In the genomic region with DNA sequence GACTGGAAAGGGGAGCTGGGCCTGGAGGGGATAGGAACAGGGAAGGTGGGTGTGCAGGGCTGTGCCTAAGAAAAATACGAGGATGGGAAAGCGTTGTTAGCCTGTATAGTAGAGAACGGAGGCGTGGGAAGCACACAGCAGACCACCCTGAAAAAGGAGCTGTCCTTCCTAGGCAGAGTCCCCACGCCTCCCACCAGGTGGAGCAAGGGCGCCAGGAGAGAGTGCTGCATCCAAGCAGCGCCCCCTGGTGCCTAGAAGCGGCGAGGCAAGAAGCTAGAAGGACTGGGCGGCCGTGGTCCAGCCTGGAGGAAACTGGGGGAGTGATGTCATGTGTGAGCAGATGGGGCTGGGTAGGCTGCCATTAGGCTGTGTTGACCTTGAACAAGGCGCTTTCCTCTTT, we compare ENCODE assay signal across 8 mouse cellular contexts.
DNase-seq lines count a peak whose midpoint lies in the region; ATAC-seq and TF ChIP-seq lines count a peak whose summit lies in the region.

No protein-coding gene starts in this region.

- H3K4me2 ChIP-seq in hindbrain, postnatal 0 days (ENCODE audit: low read depth, low read length): peak overlapping the region; percentile 98

- H3K9me3 ChIP-seq in hindbrain, postnatal 0 days (ENCODE audit: low read length): no peaks in the 10 kb centered on the region

- no peaks in the 10 kb centered on the region for H3K36me3 ChIP-seq in hindbrain, postnatal 0 days (ENCODE audit: insufficient read depth, low read length)
- H3K36me3 ChIP-seq in macrophage (ENCODE audit: inconsistent target): no peaks in the 10 kb centered on the region

- H3K4me1 ChIP-seq in hindbrain, postnatal 0 days (ENCODE audit: insufficient read depth, low read length): peaks cover 11% of the 10 kb centered on the region; the same call in 1 of the 2 replicates

- peaks cover 84% of the 10 kb centered on the region for H3K79me2 ChIP-seq in macrophage (ENCODE audit: inconsistent target)

- no peaks in the 10 kb centered on the region for H3K27me3 ChIP-seq in hindbrain, postnatal 0 days (ENCODE audit: insufficient read depth, low read length)

- TF ChIP-seq CTCF in gastrocnemius, adult 2 months (IDR thresholded peaks at IDR 0.05): no peak
- TF ChIP-seq CTCF in hindbrain, postnatal 0 days (IDR thresholded peaks at IDR 0.05; ENCODE audit: low read depth): peak; percentile 100
- peak; percentile 100 for TF ChIP-seq CTCF in left cerebral cortex, adult 2 months (IDR thresholded peaks at IDR 0.05)

- peak overlapping the region; percentile 94 for H3K4me3 ChIP-seq in gastrocnemius, adult 2 months
- H3K4me3 ChIP-seq in hindbrain, postnatal 0 days (ENCODE audit: low read length): peak overlapping the region; percentile 80
- peak overlapping the region; percentile 69 for H3K4me3 ChIP-seq in left cerebral cortex, adult 2 months
- H3K4me3 ChIP-seq in macrophage (ENCODE audit: inconsistent target): peak overlapping the region; percentile 28; the same call in 1 of the 2 replicates

- intact Hi-C loops in gastrocnemius, adult 2 months (cut with DNase I): loop anchor here (2.0 to 10.0 kb wide), 3 partner anchors 80 to 543 kb away; no protein-coding TSS in a partner anchor
- intact Hi-C loops in left cerebral cortex, adult 2 months (cut with DNase I): loop anchor here (2.0 to 5.0 kb wide), 2 partner anchors 77 to 400 kb away; no protein-coding TSS in a partner anchor

- H3K27ac ChIP-seq in gastrocnemius, adult 2 months: peak overlapping the region; percentile 89
- peak overlapping the region; percentile 83 for H3K27ac ChIP-seq in hindbrain, postnatal 0 days
- peak overlapping the region; percentile 60; the same call in 1 of the 2 replicates for H3K27ac ChIP-seq in left cerebral cortex, adult 2 months
- H3K27ac ChIP-seq in macrophage: no peak overlapping the region

- peak; percentile 94 for DNase-seq in gastrocnemius, adult 2 months
- peak; percentile 96 for DNase-seq in hindbrain, postnatal 0 days (ENCODE audit: low spot score)
- DNase-seq in left cerebral cortex, adult 2 months (ENCODE audit: extremely low spot score in 1 of 2, low spot score in 2 of 2): peak; percentile 85 to 91
- peak; percentile 84 for DNase-seq in retina, postnatal 7 days (ENCODE audit: low read depth, low spot score)
- DNase-seq in urinary bladder, adult 2 months (ENCODE audit: low spot score): peak; percentile 85

- H3K9ac ChIP-seq in hindbrain, postnatal 0 days (replicated peaks; ENCODE audit: low read length): peak overlapping the region; percentile 92

- peak; percentile 58 for ATAC-seq in activated CD4-positive, CD25-positive, alpha-beta regulatory T cell, adult 4 months
- peak; percentile 83 for ATAC-seq in common myeloid progenitor, adult 5-6 weeks (replicated peaks; ENCODE audit: low read depth, poor library complexity, severe bottlenecking)
- ATAC-seq in hindbrain, postnatal 0 days: peak; percentile 86

- WGBS in hindbrain, postnatal 0 days: 1% methylated on average over 12 of the region's 12 CpGs
- 6% methylated on average over 11 of the region's 12 CpGs for WGBS in macrophage (ENCODE audit: missing documents)

Comparison
In these comparisons a context has a peak if more than half of its experiments do, and no peak if none do; other contexts are left out.
1. H3K4me3 ChIP-seq: peak in every context shown above with its lines; median percentile 94 in gastrocnemius, adult 2 months; 80 in hindbrain, postnatal 0 days; 69 in left cerebral cortex, adult 2 months; 28 in macrophage.